Mouse (Mus musculus) layer of hippocampus, adult 18-20 months (tissue): ENCODE data around the gene Manba. TPM values are rescaled to one million over a fixed set of nuclear protein-coding genes. Genes with fewer than 3 reads are reported as not detected.
"Not testable (repeated sequence)": the region's sequence is repeated elsewhere in the genome, so short reads cannot be mapped to it uniquely, and the experiment has no call there.

Source experiments
- DNase-seq, 2 experiments: peaks; one replicate each; pipeline ENCODE4 v3.0.0; 2022; ENCODE audit warnings: low spot score in 2 of 2
- total RNA-seq, 2 experiments: library from RNA; stranded (reverse); gene quantifications; 2 replicates each; pipeline ENCODE4 v1.2.3; 2021

Gene Manba
- total RNA-seq, 2 experiments from 2014 or later: 8.5 TPM

- no peak for DNase-seq
Measured at GRCm38 (mm10) chr3:135486351-135486750, 940 bp downstream of the Manba start.

- DNase-seq: no peak
Measured at GRCm38 (mm10) chr3:135487803-135488202, 2.4 kb downstream of the Manba start.

GRCm38 (mm10) chr3:135489865-135490520 lies 4.6 kb downstream of the Manba start:
- DNase-seq: no peak

GRCm38 (mm10) chr3:135491102-135491501 lies 5.7 kb downstream of the Manba start:
- no peak for DNase-seq

- DNase-seq: not testable (repeated sequence)
Measured at GRCm38 (mm10) chr3:135493320-135493719, 7.9 kb downstream of the Manba start.

- DNase-seq: not testable (repeated sequence)
Measured at GRCm38 (mm10) chr3:135497956-135498355, 12.5 kb downstream of the Manba start.

- DNase-seq: no peak
Measured at GRCm38 (mm10) chr3:135498891-135499290, 13.5 kb downstream of the Manba start.

- DNase-seq: no peak
Measured at GRCm38 (mm10) chr3:135503160-135503559, 17.7 kb downstream of the Manba start.

- peak in 1 of 2 experiments; percentile 44 for DNase-seq
Measured at GRCm38 (mm10) chr3:135505369-135505909, 20.0 kb downstream of the Manba start.

- DNase-seq: no peak
Measured at GRCm38 (mm10) chr3:135505916-135506482, 20.6 kb downstream of the Manba start.

GRCm38 (mm10) chr3:135507506-135507905 lies 22.1 kb downstream of the Manba start:
- no peak for DNase-seq

GRCm38 (mm10) chr3:135508191-135508590 lies 22.8 kb downstream of the Manba start:
- DNase-seq: no peak

GRCm38 (mm10) chr3:135510372-135510771 lies 25.0 kb downstream of the Manba start:
- no peak for DNase-seq

GRCm38 (mm10) chr3:135511683-135512082 lies 26.3 kb downstream of the Manba start:
- DNase-seq: no peak

- DNase-seq: peak; percentile 32 to 54
Measured at GRCm38 (mm10) chr3:135513270-135513669, 27.9 kb downstream of the Manba start.

- DNase-seq: no peak
Measured at GRCm38 (mm10) chr3:135513800-135514425, 28.5 kb downstream of the Manba start.

GRCm38 (mm10) chr3:135515246-135515645 lies 29.8 kb downstream of the Manba start:
- no peak for DNase-seq

GRCm38 (mm10) chr3:135516891-135517290 lies 31.5 kb downstream of the Manba start:
- no peak for DNase-seq

- DNase-seq: no peak
Measured at GRCm38 (mm10) chr3:135518882-135519281, 33.5 kb downstream of the Manba start.

- DNase-seq: no peak
Measured at GRCm38 (mm10) chr3:135519584-135519983, 34.2 kb downstream of the Manba start.

- DNase-seq: no peak
Measured at GRCm38 (mm10) chr3:135521963-135522362, 36.6 kb downstream of the Manba start.
